Mouse (Mus musculus) midbrain, embryonic 11.5 days (tissue): ENCODE measurements around the gene Cdhr2. TPM values are rescaled to one million over a fixed set of nuclear protein-coding genes. Genes with fewer than 3 reads are reported as not detected.

ENCODE experiments used
- polyA plus RNA-seq: library from polyadenylated mRNA; unstranded; fragments of >200 nt; fragmentation: Nextera tagmentation; extraction: Ambion mirVana; gene quantifications from 2 replicates; pipeline ENCODE4 v1.2.1, GENCODE M21; 2014

Gene Cdhr2
- polyA plus RNA-seq, 1 experiment from 2014 or later, result not detected

Other genes starting within 250 kb of the Cdhr2 start
- 161 and 163 TPM in 2 replicates for gene Thoc3, start 232.6 kb upstream of the Cdhr2 start, polyA plus RNA-seq
- 14.1 and 17.8 TPM in 2 replicates for gene Simc1, start 197.7 kb upstream of the Cdhr2 start, polyA plus RNA-seq
- gene 4833439L19Rik, start 136.0 kb upstream of the Cdhr2 start, polyA plus RNA-seq, result 263 and 264 TPM in 2 replicates
- 28.5 and 29.7 TPM in 2 replicates for gene Arl10, start 126.4 kb upstream of the Cdhr2 start, polyA plus RNA-seq
- 65.1 and 67.0 TPM in 2 replicates for gene Nop16, start 111.4 kb upstream of the Cdhr2 start, polyA plus RNA-seq
- 164 and 168 TPM in 2 replicates for gene Higd2a, start 111.3 kb upstream of the Cdhr2 start, polyA plus RNA-seq
- gene Cltb, start 90.1 kb upstream of the Cdhr2 start, polyA plus RNA-seq, result 22.3 and 28.1 TPM in 2 replicates
- gene Faf2, start 79.7 kb upstream of the Cdhr2 start, polyA plus RNA-seq, result 86.9 and 90.9 TPM in 2 replicates
- 88.6 and 111 TPM in 2 replicates for gene Rnf44, start 7.6 kb upstream of the Cdhr2 start, polyA plus RNA-seq
- gene Gprin1, start 48.4 kb downstream of the Cdhr2 start, polyA plus RNA-seq, result 9.8 and 10.8 TPM in 2 replicates
- gene Sncb, start 65.1 kb downstream of the Cdhr2 start, polyA plus RNA-seq, result 1.3 TPM in 2 replicates
- not detected in 2 replicates for gene Eif4e1b, start 82.5 kb downstream of the Cdhr2 start, polyA plus RNA-seq
- 13.3 and 15.9 TPM in 2 replicates for gene Tspan17, start 87.9 kb downstream of the Cdhr2 start, polyA plus RNA-seq
- gene Unc5a, start 247.9 kb downstream of the Cdhr2 start, polyA plus RNA-seq, result 2.2 and 2.9 TPM in 2 replicates